Mouse (Mus musculus) heart, embryonic 13.5 days (tissue): Measurements from ENCODE around the gene Mettl7a1. TPM values are rescaled to one million over a fixed set of nuclear protein-coding genes. Genes with fewer than 3 reads are reported as not detected.
"Not testable (repeated sequence)": the region's sequence is repeated elsewhere in the genome, so short reads cannot be mapped to it uniquely, and the experiment has no call there.

Experiments
- ATAC-seq: fragments of 200-750 bp; cut with Nextera tagmentation; 2 replicates; pipeline ENCODE4 v1.8.0; 2017; ENCODE audit warnings: moderate TSS enrichment; ENCODE audit not compliant: insufficient number of reproducible peaks, low FRiP score, low TSS enrichment; ENCODE audit errors: extremely low read depth
- H3K27ac ChIP-seq: fragments of 300-500 bp; sonication (generic); replicated peaks from 2 replicates; pipeline ENCODE4 v1.5.1; 2015; ENCODE audit warnings: moderate library complexity, mild to moderate bottlenecking, inconsistent platforms
- H3K27me3 ChIP-seq: fragments of 300-500 bp; sonication (generic); replicated peaks from 2 replicates; pipeline ENCODE4 v1.6.1; 2015; ENCODE audit warnings: mild to moderate bottlenecking, inconsistent platforms
- H3K36me3 ChIP-seq: fragments of 300-500 bp; sonication (generic); 2 replicates; pipeline ENCODE4 v1.6.1; 2015; ENCODE audit warnings: mild to moderate bottlenecking, inconsistent platforms
- H3K4me1 ChIP-seq: fragments of 300-500 bp; sonication (generic); 2 replicates; pipeline ENCODE4 v1.6.1; 2015; ENCODE audit warnings: inconsistent platforms
- H3K4me2 ChIP-seq: fragments of 300-500 bp; sonication (generic); 2 replicates; pipeline ENCODE4 v1.6.1; 2015; ENCODE audit warnings: inconsistent platforms, mild to moderate bottlenecking, moderate library complexity
- H3K4me3 ChIP-seq: fragments of 300-500 bp; sonication (generic); 2 replicates; pipeline ENCODE4 v1.5.1; 2015; ENCODE audit warnings: moderate library complexity, mild to moderate bottlenecking, inconsistent platforms
- H3K9ac ChIP-seq: fragments of 300-500 bp; sonication (generic); 2 replicates; pipeline ENCODE4 v1.6.1; 2015; ENCODE audit warnings: inconsistent platforms, mild to moderate bottlenecking, moderate library complexity
- H3K9me3 ChIP-seq: fragments of 300-500 bp; sonication (generic); 2 replicates; pipeline ENCODE4 v1.6.1; 2016; ENCODE audit warnings: inconsistent platforms
- WGBS: fragments of 180-500 bp; shearing (Covaris S2); methylation state at CpG from one replicate; pipeline ENCODE4 v1.1.7; 2015; ENCODE audit warnings: mixed read lengths; 5-methylcytosine and 5-hydroxymethylcytosine counted together
- polyA plus RNA-seq: library from polyadenylated mRNA; unstranded; fragments of >200 nt; fragmentation: Nextera tagmentation; extraction: Ambion mirVana; gene quantifications from 2 replicates; pipeline ENCODE4 v1.2.1, GENCODE M21; 2015

The Mettl7a1 gene
- polyA plus RNA-seq, 1 experiment from 2014 or later: 3.3 TPM

DNA sequence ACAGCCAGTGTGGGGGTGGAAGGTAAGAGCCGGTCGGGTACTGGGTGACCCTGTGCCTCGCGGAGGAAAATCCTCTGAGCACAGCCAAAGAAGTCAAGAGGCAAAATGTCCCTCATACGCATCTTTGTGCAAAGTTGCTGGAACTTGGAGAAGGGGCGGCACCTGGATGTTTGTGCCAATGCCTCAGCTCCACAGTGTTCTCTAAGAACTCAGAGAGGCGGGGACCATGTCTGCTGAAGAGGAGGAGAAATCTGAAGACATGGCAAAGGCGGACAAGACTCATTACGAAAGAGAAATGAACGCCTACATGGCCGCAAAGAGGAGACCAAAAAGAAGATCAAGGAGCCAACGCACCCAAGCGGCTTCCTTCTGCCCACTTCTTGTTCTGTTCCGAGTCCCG is 2.4 kb upstream of the Mettl7a1 start:
- 80% methylated on average over 15 of the region's 15 CpGs for WGBS

DNA sequence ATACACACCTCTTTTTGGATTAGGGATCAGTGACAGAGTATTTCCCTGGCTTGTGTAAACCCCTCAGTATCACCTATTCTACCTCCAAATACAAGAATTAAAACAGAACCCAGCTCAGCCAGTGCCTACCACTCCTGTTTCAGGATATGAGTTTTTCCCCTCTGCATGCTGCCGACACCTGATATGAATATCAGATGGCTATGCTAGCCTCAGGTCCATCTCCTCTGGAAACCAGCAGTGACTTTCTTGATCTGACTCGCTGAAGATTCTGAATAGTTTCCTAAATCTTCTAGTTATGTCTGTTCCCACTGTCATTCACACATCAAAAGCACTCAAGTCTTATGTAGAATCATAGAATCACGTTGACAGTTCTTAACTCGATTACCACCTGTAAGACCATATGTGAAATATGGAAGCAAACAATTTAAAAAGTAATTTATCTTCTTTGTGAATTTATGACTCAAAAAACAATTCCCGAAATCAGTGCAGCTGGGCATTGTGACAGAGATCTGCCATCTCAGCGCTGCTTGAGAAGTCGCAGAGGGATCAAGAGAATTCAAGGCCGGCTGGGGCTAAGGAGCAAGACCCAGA is 417 bp upstream of the Mettl7a1 start:
- H3K4me3 ChIP-seq: peak overlapping the region; percentile 63
- 56% methylated on average over 8 of the region's 8 CpGs for WGBS
- peak overlapping the region; percentile 84; the same call in 1 of the 2 replicates for H3K9ac ChIP-seq
- ATAC-seq: no peak
- H3K27ac ChIP-seq: peak overlapping the region; percentile 74
- peaks cover 12% of the 10 kb centered on the region for H3K4me1 ChIP-seq
- no peaks in the 10 kb centered on the region for H3K36me3 ChIP-seq
- H3K9me3 ChIP-seq: no peaks in the 10 kb centered on the region
- peaks cover 13% of the 10 kb centered on the region for H3K27me3 ChIP-seq
- peak overlapping the region; percentile 84 for H3K4me2 ChIP-seq

More for the DNA sequence above, 2.4 kb upstream of the Mettl7a1 start:
- Histone ChIP-seq H3K36me3 (no peaks in the 10 kb centered on the region), H3K27me3 (peaks cover 13% of the 10 kb centered on the region), H3K9ac (no peak overlapping the region), H3K27ac (no peak overlapping the region), H3K9me3 (no peaks in the 10 kb centered on the region), H3K4me3 (no peak overlapping the region), H3K4me1 (peaks cover 12% of the 10 kb centered on the region), H3K4me2 (no peak overlapping the region)
- ATAC-seq: no peak

DNA sequence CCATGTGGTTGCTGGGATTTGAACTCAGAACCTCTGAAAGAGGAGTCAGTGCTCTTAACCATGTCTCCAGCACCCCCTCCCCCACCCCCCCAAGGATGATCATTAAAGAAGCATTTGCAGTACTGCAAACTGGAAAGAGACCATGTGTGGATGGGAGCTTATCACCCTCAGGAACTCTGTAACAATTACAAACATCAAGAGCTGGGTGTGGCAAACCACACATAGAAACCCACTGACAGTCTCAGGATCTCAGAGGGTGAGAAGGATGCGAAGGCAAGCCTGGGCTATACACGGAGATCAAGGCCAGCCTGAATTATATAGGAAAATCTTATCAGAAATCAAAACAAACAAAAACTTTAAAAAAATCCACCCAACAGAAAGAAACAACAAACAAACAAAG is 2.3 kb downstream of the Mettl7a1 start:
- Histone ChIP-seq H3K4me1 (peaks cover 12% of the 10 kb centered on the region), H3K27ac (no peak overlapping the region), H3K36me3 (no peaks in the 10 kb centered on the region), H3K4me3 (peak overlapping the region; percentile 63), H3K27me3 (peaks cover 7% of the 10 kb centered on the region), H3K4me2 (peak overlapping the region; percentile 84), H3K9me3 (no peaks in the 10 kb centered on the region), H3K9ac (no peak overlapping the region)
- no peak for ATAC-seq
- WGBS: 63% methylated on average over 2 of the region's 2 CpGs

DNA sequence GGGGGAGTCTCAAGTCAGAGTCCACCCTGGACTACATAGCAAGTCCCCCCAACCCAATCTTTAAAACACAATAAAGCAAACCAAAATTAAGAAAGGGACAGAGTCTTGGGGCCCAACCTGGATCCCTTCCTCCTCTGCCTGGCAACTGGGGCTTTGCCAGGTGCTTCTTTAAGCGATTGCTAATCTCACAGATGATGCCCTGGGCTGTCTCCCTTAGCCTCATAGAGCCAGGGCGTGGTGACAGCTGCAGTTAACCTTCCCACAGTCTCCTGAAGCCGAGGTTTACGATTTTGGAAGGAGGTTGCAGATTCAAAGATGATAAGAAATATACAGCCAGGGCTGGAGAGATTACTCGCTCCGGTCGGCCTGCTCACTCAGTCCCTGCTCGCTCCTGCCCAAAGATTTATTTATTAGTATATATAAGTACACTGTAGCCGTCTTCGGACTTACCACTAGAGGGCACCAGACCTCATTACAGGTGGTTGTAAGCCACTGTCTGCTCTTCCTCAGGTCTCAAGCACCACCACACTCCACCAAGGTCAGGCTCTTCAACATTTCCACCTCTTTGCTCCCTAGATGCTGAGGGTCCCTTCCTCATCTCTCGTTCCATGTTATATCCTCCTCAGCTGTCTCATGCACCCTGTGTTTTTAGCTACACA is 3.6 kb downstream of the Mettl7a1 start:
- H3K4me1 ChIP-seq: peaks cover 17% of the 10 kb centered on the region
- not testable (repeated sequence) for H3K4me2 ChIP-seq, H3K36me3 ChIP-seq, H3K9ac ChIP-seq, H3K4me3 ChIP-seq, H3K9me3 ChIP-seq, H3K27ac ChIP-seq, ATAC-seq, H3K27me3 ChIP-seq
- 40% methylated on average over 11 of the region's 11 CpGs for WGBS

DNA sequence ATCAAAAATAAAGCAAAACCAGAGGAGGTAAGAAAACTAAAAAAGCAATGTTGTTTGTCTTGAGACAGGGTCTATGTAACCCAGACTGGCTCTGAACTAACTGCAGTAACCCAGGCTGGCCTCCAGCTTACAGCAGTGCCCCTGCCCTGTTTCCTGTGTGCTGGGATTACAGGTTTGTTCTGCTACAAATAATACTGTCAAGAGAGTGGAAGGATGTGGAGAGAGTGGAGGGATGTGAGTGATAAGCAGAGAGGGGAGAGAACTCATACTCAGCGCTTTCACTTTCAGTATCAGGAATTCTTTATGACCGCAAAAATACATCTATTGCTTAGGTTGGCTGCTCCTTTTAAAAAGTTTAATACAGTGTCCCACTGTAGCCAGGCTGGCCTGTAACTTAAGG is 8.4 kb downstream of the Mettl7a1 start:
- 61% methylated on average over 2 of the region's 2 CpGs for WGBS
- no peak overlapping the region for H3K4me3 ChIP-seq
- peaks cover 4% of the 10 kb centered on the region; the same call in 1 of the 2 replicates for H3K36me3 ChIP-seq
- H3K4me2 ChIP-seq: no peak overlapping the region
- H3K9me3 ChIP-seq: no peaks in the 10 kb centered on the region
- ATAC-seq: no peak
- peak overlapping the region; percentile 24; the same call in 1 of the 2 replicates for H3K9ac ChIP-seq
- H3K4me1 ChIP-seq: peaks cover 7% of the 10 kb centered on the region; the same call in 1 of the 2 replicates
- no peak overlapping the region for H3K27ac ChIP-seq
- no peaks in the 10 kb centered on the region for H3K27me3 ChIP-seq

DNA sequence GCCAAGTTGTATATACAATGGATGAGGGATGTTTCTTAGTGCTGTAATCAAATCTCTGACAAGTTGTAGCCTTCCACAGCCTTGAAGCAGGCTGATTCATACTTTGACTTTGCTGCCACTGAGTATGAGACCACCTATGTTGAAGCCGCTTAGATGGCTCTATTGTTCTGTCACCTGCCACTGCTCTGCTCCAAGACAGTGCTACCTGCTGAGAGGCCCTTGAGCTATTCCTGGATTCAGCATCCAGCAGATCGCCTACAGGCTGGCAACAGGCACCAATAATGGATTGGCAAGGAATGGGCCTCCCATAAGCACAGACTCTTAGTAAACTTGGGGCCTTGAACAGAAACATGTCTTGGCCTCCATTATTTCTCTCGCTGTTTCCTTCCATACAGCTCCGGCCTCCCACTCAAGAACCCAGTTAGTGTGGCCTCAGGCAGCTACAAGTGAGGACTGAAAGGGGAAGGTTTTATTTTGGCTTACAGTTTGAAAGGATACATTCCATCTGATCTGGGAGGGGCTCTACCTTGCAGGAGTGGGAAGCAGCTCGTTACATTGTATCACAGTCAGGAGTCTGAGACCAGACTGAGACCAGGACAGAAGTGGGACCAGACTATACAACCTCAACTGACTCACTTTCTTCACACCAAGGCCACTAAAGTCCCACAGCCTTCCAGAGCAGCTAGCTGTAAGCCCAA is 10.7 kb downstream of the Mettl7a1 start:
- H3K36me3 ChIP-seq: peaks cover 4% of the 10 kb centered on the region; the same call in 1 of the 2 replicates
- no peak overlapping the region for H3K4me2 ChIP-seq
- no peak for ATAC-seq
- H3K9me3 ChIP-seq: no peaks in the 10 kb centered on the region
- H3K27me3 ChIP-seq: no peaks in the 10 kb centered on the region
- no peak overlapping the region for H3K4me3 ChIP-seq
- H3K27ac ChIP-seq: no peak overlapping the region
- H3K4me1 ChIP-seq: peaks cover 7% of the 10 kb centered on the region; the same call in 1 of the 2 replicates
- WGBS: 87% methylated on average over 5 of the region's 5 CpGs
- no peak overlapping the region for H3K9ac ChIP-seq

DNA sequence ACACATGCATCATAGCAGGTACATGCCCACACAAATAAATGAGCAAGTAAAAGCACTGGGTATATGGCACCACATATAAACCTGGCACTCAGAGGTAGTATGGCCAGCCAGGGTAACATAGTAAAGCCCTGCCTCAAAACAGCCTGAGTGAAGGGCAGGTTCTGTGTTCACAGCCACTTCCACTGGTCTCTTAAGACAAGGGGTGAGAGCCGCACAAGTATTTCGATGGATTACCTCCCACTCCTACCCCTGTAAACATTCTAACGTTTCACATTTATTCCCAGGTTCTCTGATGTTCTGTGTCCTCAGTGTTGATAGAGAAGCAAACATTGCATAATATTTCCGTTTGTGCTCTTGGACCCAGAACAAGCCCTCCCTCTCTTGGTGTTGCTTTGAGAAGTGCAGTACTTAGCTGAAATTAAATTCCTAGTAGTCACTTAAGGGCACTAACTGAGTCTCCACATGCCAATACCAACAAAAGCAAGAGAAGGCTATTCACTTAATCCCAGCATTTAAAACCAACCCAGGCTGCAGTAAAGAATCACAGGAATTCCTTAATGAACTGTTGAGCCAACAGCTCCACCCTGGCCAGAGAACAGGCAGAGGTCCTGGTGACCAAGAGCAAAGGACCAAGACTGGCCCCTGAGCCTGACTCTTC is 14.2 kb downstream of the Mettl7a1 start:
- not testable (repeated sequence) for H3K27me3 ChIP-seq, H3K27ac ChIP-seq, ATAC-seq, H3K4me2 ChIP-seq, H3K9me3 ChIP-seq, H3K36me3 ChIP-seq, H3K9ac ChIP-seq, H3K4me3 ChIP-seq, H3K4me1 ChIP-seq
- WGBS: 68% methylated on average over 4 of the region's 4 CpGs

DNA sequence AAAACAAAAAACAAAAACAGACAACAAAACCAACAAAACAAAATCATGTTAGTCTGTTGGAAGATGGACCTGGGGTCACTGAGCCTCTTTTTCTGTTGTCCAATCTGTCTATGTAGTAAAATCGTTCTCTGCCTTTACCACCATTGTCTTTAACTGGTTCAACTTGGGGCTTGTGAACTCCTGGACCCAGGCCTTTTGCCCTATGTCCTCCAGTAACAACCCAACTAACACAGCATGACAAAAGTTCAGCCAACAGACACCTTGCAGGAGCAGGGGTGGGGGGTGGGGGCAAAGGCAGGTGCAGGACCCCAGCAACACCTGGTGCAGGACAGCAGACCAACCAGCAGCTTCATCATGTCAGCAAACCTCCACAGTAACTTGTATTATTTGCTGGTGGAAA is 15.9 kb downstream of the Mettl7a1 start:
- Histone ChIP-seq H3K27me3 (no peaks in the 10 kb centered on the region), H3K4me2 (no peak overlapping the region), H3K9ac (no peak overlapping the region), H3K9me3 (no peaks in the 10 kb centered on the region), H3K36me3 (no peaks in the 10 kb centered on the region), H3K27ac (no peak overlapping the region), H3K4me3 (no peak overlapping the region), H3K4me1 (no peaks in the 10 kb centered on the region)
- no peak for ATAC-seq
- 87% methylated on average over 1 of the region's 1 CpGs for whole genome bisulfite sequencing

DNA sequence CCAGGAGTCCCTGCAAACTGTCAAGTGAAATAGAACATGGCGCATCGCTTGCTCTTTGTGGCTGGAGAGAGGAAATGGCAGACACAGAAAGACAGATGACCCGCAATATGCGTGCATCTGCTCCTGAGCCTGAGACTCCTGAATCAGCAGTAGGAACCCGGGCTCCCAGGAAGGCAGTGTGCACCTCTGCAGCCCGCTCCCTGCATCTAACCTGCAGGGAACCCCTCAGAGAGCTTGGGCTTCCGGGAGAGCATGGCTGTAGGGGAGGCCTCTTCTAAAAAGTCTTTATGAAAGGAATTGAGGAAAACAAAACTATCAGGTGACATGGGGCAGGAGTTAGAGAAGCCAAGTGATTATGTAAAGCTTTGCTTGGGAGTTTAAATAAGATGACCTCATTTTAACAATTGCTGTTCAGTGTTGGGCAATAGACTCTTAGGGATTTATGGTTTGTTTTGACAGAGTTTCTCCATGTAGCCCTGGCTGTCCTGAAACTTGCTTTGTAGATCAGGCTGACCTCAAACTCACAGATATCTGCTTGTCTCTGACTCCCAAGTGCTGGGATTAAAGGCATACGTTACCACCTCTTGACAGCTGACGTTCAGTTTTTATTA is 16.5 kb downstream of the Mettl7a1 start:
- Histone ChIP-seq H3K27me3 (no peaks in the 10 kb centered on the region), H3K9me3 (no peaks in the 10 kb centered on the region), H3K4me2 (no peak overlapping the region), H3K9ac (no peak overlapping the region), H3K4me1 (no peaks in the 10 kb centered on the region), H3K27ac (no peak overlapping the region), H3K4me3 (no peak overlapping the region), H3K36me3 (no peaks in the 10 kb centered on the region)
- WGBS: 66% methylated on average over 9 of the region's 9 CpGs
- no peak for ATAC-seq

DNA sequence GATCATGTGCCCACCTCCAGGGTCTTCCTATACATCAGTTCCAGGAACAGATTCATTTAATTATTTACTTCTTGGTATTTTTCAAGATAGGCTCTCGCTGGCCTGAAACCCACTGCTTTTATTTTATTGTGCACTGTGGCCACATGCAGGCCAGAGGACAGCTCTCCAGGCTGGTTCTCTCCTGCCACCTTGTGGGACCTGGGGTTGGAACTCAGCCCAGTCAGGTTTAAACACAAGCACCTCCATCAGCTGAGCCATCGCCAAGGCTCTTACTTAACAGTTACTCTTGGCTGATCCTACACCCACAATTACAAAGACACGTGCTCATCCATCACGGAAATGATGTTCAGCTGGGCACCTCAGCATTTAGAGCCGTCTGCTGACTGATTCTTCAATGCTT is 17.2 kb downstream of the Mettl7a1 start:
- H3K9ac ChIP-seq: no peak overlapping the region
- no peak for ATAC-seq
- no peaks in the 10 kb centered on the region for H3K4me1 ChIP-seq
- H3K4me3 ChIP-seq: no peak overlapping the region
- no peaks in the 10 kb centered on the region for H3K27me3 ChIP-seq
- H3K27ac ChIP-seq: no peak overlapping the region
- WGBS: 45% methylated on average over 5 of the region's 5 CpGs
- no peaks in the 10 kb centered on the region for H3K36me3 ChIP-seq
- H3K9me3 ChIP-seq: no peaks in the 10 kb centered on the region
- H3K4me2 ChIP-seq: no peak overlapping the region

DNA sequence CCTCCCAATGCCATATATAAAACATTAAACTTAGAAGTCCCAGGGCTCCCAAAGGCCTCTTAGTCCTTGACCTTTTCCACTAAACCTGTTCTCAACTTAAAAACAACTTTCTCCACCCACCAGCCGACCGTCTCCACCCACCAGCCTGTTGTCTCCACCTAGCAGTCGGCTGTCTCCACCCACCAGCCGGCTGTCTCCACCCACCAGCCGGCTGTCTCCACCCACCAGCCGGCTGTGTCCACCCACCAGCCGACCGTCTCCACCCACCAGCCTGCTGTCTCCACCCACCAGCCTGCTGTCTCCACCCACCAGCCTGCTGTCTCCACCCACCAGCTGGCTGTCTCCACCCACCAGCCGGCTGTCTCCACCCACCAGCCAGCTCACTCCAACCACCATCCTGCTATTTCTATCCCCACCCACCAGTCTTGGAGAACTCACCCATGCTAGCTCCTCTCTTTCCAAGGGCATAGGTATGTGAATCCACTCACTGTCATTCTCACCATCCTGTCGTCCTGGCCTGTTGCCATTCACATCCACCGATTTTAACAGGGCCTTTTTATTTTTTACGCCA is 20.2 kb downstream of the Mettl7a1 start:
- H3K4me2 ChIP-seq: no peak overlapping the region
- no peak overlapping the region for H3K9ac ChIP-seq
- H3K27me3 ChIP-seq: peaks cover 3% of the 10 kb centered on the region; the same call in 1 of the 2 replicates
- H3K4me1 ChIP-seq: no peaks in the 10 kb centered on the region
- H3K36me3 ChIP-seq: no peaks in the 10 kb centered on the region
- no peak overlapping the region for H3K27ac ChIP-seq
- no peaks in the 10 kb centered on the region for H3K9me3 ChIP-seq
- 54% methylated on average over 12 of the region's 12 CpGs for WGBS
- ATAC-seq: no peak
- H3K4me3 ChIP-seq: no peak overlapping the region
